Mouse (Mus musculus) small intestine, adult 2 months (tissue): ENCODE measurements around the gene Ppfia3.

Experiments
- CTCF ChIP-seq: fragments of 200-500 bp; IDR thresholded peaks from 2 replicates; pipeline ENCODE4 v1.5.1; 2012; ENCODE audit warnings: low read depth, mild to moderate bottlenecking, control low read depth, inconsistent platforms, low read length, moderate library complexity, mixed read lengths; ENCODE audit not compliant: insufficient replicate concordance, insufficient read length; ENCODE audit errors: extremely low read depth
- POLR2A ChIP-seq: fragments of 200-500 bp; IDR thresholded peaks from 2 replicates; pipeline ENCODE4 v1.6.1; 2012; ENCODE audit warnings: low read depth, mild to moderate bottlenecking, control low read depth, inconsistent platforms, low read length, moderate library complexity

- TF ChIP-seq CTCF (no peak), POLR2A (no peak)
Measured at GRCm38 (mm10) chr7:45315182-45315701, 51.6 kb downstream of the Ppfia3 start.
